Mouse (Mus musculus) brain, embryonic 18.5 days (tissue): Measurements from ENCODE around the gene Zfhx3.

Experiments used
- DNase-seq: peaks from one replicate; pipeline ENCODE4 v3.0.0-alpha.2; 2012; ENCODE audit warnings: low read depth, low spot score

Zfhx3 gene

DNA sequence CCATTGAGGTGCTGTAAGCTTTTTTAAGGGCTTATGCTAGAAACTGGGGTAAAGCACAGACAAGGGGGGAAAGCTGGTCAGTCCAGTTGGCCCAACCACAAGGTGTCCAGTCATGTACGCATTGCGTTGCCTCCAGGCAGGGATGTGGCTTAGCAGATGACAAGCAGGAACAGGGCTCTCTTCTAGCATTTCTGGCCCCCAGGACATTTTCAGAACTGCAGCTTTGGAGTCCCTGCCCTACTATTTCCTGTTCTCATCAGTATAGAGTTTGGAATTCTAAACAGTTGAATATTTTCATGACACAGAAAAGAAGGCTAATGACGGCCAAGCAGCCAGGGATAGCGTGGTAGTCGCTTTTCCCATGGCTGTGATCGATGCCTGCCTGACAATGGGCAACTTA is 706.5 kb downstream of the Zfhx3 start:
- DNase-seq, result no peak

DNA sequence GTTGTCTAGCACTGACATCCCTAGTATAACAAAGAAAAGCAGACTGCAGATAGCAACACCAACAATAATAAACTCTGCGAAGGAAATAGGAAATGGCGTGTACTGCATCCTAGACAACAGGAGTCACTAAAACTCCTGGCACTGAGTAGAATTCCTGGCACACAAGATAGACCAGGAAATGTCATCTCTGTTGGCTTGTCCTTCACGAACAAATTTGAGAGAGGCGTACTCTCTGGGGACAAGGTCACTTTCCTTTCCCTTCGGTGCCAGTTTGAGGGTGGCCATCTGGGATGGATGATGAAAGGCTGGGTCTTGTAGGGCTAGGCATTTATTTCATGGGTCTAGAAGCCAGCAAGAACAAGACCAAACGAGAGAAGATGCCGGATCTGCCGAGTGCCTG is 708.4 kb downstream of the Zfhx3 start:
- DNase-seq, result no peak

DNA sequence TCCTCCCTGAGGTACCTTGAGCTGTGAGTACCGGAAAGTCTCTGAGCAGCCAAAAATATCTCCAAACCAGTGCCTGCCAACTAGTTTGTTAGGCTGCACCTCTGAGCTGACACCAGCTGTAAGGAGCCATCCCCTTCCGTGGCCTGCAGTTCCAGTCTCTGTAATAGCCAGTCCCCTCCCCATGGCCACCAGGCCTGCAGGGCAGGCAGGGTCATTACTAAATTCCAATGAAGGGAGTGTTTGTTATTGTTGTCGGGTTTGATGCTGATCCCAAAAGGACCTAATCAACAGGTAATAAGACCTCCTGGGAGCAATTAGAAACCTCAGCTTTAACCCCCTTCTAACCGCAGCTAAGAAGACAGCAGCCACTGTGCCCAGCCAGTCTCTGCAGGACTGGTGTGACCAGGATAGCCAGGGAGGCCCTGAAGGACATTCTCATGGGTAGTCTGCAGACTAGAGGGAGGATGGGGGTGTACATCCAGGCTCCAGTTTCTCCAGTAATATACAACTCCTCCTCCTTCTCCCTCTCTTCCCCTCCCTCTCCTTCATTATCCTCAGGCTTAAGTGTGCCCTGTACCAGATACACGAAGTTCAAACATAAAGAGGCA is 719.1 kb downstream of the Zfhx3 start:
- no peak for DNase-seq

DNA sequence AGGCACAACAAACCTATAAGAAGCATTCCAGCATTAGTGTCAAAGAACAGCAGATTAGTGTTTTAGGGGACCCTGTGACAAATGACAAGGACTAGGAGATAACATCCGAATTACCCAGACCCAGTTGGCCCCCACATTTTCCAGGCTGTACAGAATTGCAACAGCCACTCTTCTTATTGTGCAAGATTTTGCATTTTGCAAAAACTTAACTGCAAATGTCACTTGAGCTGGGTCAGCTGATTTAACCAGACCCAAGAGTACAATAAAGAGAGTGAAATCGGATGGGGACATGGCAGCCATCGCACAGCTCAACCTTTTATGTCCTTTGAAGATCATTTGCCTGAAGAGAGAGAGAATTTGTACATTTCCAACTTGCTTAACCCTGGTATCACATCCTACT is 720.3 kb downstream of the Zfhx3 start:
- DNase-seq, result no peak

DNA sequence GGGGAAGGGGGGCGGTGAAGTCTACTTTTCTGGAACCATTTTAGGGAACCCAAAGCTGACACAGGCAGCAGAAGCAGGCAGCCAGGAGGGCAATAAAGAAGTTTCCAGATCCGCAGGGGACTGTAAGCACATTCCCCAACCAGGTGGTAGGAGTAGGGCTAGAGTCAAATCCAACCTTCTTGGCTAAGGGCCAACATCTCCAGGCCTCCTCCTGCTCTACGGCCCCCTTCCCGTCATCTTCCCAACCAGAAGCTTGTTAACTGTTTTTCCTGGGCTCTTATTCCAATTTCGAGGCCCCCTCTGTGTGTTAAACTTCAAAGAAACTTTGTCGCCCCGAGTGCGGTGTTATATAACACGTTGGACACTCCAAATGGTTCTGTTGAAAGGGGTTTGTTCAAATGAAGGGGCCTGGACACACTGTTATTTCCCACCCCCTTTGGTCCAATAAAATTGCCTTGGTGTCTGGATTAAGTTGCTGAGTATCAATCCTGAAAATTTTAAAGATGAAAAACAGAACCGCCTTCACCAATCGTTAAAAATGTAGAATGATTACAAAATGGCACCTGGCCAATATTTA is 729.6 kb downstream of the Zfhx3 start:
- DNase-seq, result no peak

DNA sequence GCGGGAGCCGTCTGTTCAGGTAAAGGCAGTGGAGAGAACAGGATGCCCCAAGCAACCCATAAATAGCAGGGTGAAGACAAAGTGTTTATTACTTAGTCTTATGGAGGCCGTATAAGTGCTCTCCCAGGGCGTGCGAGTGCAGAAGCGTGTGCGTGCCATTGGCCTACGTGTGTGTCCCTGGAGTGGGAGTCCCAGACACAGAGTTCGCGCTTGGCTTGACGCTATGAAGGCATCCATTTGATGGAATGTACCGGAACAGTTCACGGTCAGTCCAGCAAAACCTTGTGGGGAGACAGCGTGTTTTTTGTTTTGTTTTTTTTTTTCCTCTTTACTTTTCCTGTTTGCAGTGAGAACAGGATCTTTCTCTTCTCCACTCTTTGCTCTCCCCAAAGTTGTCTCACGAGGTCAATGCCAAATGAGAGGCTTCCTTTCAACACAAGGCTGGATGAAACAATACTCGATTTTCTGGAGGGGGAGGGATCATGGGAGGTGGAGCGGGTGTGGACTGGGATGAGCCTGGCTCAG is 732.6 kb downstream of the Zfhx3 start:
- DNase-seq, result no peak

DNA sequence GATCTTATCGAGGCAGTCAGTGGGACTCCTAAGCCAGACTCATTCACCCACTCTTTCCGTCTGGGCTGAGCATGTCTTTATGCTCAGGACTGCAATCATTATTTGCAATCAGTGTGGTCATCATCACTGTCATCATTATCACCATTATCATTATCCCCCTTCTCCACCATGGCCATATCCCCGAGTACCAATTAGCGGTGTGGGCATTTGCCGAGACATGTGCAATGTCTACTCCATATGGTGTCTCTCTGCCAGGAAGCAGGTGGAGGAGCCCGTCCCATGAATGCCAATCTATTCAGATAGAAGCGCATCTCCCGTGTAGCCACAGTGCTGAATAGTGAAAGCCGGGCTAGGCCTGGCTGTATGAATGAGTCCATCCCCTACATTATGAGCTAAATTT is 747.2 kb downstream of the Zfhx3 start:
- no peak for DNase-seq

DNA sequence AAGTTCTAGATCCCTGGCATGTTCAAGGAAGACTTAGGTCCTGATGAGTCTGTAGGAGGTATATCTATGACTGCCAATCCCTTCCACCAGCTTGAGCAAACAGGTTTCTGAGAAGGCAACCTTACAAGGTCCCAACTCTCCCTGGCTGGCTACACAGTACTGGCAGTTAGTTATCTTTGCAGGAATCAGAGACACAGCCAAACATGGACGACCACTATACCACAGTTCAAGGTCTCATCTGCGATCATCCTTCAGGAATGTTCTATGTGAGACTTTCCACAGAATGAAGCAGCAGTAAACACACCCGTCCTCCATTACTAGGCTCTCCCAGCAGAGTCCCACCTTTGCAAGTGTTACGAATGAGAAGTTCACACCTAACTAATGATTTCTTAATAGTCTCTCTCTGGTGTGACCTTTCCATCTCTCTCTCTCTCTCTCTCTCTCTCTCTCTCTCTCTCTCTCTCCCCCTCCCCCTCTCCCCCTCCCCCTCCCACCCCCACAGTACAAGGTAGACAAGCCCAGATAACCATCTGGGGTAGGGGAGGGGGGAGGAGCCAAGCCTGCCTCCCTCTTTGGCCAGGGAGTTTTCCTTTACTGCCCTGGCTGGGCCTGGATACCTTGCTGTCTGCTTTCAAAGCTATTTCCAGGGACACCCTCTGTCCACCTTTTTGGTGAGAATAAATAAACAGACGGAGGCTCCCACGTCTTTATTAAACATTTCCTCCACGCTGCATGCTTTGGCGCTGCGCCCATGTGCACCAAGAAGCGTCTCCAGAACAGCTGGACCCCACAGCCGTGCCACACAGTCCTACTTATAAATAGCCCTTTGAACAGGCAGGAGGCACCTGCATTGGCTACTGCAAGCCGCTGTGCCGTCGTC is 748.4 kb downstream of the Zfhx3 start:
- no peak for DNase-seq

DNA sequence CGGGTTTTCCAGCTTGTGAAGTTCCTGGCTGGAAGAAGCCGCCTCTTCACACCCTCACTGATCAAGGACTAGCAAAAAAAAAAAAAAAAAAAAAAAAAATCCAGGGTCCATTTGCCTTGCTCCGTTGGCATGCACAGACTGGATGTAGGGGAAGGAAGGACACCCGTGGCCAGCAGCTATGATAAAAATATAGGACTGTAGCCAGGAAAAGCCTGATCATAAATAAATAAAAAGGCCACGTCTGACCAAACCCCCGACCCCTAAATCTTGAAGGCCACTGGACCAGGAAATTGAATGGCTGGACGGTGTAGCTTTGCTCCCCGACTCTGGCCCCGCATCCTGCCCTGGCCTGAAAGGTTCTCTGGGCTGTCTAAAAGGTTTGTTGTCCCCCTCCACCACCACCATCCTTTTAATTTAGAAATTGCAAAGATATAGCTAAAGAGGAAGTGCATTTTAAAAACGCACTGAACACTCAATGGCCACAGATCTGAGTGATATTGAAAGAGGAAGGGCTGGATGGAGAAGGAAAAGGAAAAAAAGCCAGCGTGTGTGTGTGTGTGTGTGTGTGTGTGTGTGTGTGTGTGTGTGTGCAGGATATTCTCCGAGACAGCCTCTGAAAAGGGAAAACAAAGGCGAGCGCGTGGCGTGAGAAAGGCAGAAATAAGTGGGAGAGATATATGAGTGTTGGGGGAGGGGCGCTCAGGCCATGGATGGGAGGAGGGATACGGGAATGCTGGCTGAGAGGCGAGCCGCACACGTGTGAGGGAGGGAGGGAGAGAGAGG is 749.2 kb downstream of the Zfhx3 start:
- no peak for DNase-seq

DNA sequence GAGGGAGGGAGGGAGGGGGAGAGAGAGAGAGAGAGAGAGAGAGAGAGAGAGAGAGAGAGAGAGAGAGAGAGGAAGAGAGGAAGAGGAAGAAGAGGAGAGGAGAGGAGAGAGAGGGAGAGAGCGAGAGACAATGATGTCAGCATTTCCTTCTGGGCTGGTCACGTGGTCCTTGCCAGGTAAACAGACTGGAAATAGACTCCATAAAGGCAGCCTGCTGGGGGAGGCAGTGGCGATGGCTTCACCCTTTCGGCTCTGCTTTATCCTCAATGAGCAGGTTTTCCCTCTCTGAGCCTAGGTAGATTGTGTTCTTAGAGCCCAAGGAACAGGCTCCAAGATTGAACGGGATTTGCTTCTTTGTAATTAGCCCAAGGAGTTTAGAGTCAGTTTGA is 749.8 kb downstream of the Zfhx3 start:
- DNase-seq, result no peak

DNA sequence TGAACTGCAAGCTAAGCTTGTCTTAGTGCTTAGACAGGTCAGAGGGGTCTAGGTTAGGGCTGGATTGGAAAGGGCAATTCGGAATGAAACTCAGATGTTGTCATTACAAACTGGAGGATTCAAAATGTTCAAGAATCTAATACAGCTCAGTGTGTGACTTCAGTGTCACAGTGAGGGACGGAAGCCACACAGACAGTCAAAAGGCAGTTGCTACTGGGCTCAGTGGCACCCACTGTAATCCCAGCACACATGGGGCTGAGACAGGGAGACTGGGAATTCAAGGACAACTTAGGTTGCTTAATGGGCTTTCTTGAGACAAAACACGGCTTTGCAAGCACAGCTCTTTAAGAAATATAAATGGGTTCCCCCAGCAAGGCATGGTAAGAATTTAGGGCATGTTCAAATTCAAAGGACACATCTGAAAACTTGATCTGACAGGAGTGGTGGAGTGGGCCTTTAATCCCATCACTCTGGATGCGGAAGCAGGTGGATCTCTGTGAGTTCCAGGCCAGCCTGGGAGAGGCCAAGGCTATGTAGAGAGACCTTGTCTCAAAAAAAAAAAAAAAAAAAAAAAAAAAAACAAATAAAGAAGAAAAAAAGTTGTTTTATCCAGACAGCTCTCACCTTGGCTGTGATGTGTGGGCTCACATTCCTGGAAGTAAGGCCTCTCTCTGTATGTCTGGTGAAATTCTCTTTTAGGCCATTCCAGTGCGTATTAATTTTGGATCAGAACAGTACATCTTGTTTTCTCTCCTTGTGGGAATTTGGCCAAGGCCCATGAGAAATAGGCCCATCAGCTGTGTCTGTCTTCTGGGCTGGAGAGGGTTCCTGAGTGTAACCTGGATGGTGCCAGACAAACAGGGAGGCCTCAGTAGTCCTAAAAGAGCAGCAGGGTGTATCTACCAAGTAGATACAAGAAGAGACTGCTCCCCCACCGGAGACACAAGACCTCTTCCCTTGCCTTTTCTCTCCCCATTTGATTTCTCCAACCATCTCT is 750.5 kb downstream of the Zfhx3 start:
- no peak for DNase-seq

DNA sequence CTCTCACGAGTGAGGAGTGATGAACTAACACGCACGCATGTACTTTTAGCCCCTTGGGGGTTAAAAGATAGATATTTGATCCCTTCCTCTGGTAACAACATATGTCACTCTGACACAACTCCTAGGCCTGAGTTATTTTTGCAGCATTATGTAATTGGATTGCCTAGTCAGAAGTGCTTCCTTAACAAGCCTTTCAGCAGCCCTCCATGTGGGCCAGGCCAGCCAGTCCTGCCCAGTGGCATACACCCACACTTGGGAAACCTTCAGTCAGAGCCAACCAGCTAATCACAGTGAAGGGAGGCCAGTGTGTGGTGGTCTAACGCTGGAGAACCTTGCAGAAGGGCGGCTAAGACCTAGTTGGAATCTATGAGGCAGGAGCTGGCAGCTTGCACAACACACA is 751.4 kb downstream of the Zfhx3 start:
- DNase-seq, result no peak

DNA sequence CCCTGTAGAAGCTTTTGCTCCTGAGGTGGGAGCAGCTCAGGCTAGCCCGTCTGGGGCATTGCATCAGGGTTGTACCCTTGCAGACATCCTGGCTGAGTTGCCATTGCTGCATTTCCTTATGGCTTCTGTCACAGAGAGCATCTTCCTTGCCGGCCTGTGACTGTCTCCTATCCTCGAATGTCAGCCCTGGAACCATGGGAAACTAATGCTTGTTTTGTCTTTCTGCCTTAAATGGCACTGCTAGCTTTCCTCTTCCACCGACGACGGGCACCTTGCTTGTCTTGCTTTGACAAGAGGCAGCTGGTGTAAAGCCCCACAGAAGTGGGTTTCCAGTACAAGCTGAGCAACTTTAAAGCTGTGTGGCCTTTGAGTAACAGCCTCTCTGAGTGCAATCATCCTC is 752.1 kb downstream of the Zfhx3 start:
- no peak for DNase-seq

DNA sequence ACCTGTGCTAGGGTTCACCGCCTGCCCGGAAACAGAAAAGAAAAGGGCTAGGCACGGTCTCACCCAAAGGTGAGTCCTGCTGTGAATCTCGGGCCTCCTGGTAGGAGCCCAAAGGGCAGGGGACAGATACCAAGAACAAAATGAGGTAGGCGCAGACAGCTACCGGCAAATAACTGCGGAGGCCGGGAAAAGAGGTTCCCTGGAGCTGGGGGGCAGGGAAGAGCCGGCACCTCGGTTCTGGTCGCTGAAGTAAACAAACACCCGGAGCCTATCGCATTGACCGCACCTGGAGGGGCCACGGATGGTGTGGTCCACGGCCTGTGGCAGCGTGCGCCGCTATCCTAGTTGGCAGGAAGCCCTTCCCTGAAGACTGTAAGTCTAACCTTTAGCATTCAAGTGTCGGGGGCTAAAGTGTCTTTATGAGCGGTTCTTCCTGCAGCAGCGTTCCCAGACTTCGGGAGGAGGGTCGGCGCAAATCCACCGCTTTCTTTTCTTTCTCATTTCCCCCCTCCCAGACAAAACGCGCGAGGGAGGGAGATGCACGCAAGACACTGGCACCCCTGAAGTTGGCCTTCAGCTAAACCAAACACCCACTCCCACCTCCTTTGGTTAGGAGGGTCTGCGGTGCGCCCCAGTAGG is 752.9 kb downstream of the Zfhx3 start:
- no peak for DNase-seq

DNA sequence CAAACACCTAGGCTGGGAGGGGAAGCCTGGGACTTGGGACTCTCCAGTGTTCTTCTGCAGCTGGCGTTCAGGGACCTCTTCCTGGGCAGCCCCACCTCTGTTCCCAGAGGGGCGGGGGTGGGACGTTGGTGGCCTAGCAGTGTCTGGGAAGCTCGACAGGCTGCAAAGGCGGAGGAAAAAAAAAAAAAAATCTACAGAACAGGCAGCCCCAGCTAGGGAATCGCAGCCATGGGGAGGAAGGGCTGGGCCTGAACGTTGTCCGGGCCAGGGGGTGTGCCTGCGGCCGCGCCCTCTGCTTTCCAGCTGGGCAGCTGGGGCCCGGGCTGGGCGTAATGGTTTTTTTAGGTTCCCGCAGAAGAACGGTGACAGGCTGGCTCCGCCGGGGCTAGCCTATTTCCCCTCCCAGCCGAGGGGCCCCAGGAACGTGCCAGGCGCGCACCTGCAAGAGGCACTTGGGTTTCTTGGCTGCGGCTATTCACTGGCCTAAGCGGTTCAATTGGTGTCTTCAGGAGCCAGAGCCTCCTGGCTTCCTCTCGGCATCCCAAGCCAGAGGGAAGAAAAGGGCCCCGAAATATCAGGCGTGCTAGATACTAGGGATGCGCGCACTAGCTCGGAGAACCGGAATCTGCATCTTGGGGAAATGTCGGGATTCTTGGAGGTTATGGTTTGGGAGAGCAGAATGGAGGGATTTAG is 753.6 kb downstream of the Zfhx3 start:
- no peak for DNase-seq

DNA sequence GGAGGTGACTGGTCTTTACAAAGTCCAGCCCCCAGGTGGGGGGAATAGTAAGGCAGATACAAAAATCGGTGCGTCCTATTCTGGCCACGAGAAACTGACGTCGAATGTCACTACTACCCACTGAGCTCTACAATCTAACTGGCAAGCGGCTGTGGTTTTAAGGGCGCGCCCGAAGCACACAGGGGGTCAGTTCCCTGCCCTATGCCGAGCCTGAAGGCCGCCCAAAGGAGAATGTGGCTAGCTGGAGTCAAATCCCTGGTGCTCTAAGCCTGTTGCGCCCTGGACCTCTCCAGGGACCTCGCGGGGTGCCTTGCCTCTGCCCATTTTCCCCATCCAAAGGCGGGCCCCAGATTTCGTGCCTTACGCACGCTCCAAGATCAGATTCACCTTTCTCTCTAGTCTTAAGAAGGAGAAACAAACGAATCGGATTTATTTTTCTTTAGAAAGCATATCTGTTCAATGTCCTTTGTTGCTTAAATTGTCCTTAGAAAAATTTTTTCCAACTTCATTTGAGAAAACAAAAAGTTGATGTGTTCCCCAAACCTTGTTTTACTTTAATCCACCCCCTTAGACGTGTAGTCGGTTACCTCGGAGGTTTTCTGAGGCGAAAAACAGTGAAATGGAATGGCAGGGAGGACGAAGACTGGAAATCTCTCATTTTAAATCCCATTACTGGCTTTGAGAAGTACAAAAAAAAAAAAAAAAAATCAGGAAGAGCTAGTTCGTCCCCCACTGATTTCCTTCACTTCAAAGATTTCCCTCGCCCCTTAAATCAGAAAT is 754.4 kb downstream of the Zfhx3 start:
- DNase-seq, result no peak

DNA sequence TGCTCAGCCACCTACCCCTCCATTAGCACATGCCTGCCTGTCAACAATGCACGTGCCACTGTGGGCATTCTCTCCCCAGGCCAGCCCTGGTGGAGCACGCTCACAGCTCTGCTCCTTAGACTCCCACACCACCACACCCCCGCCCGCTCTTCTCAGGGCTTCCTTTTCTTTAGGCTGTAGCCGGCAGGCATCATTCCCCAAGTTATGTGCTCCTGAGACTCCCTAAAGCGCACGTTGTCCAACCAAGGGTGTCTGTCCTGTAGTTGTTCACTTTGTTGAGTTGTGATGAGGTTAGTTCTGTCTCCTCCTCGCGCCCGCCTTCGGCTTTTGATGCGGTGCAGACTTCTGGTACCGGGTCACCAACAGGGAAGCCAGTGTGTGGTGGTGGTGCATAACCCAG is 755.1 kb downstream of the Zfhx3 start:
- no peak for DNase-seq

DNA sequence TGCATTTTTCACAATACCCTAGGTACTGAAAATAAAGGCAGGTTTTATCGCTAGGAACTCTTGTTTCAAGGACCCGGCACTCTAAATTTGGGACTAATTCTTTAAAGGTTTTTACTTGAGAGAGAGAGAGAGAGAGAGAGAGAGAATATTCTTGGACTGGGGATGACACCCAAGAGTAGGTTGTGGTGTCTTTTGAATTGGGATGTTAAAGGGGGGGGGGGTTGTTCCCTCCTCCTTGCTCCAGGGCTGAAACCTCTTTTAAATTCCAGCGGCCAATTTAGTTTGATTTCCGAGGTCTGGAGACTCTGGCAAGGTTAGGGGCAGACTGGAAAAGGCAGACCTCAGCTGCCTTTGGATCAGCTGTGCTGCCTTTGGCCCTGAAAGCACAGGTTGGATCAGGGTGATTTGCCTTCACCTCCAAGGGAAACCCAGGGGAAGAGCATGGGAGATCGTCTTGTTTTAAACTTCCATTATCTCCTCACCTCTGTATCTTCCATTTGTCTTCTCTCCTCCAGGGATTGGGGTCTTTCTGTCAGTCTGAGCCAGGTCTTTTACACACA is 755.7 kb downstream of the Zfhx3 start:
- DNase-seq, result no peak

DNA sequence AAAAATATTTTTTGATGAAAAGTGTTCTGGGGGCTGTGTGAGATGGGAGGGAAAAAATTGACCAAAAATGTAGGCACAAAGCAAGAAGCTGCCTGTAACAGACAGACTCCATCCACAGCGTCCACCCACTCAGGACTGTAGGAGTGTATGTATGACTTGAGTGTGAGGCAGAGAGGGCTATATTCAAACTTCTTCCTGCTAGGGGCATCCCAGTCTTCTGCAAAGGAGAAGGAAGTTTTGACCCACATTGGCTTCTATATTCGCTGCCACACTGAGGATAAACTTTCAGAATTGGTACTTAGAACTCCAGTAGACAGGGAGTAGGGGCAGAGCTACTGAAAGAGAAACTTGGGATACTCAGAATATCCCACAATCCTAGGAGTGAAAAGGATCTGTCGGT is 756.6 kb downstream of the Zfhx3 start:
- DNase-seq, result no peak
